Mouse (Mus musculus) MEL (cell line): Measurements from ENCODE around the gene Inpp4b.

ENCODE experiments used
- CHD2 ChIP-seq: IDR thresholded peaks from 2 replicates; pipeline ENCODE4 v1.6.1; 2011; ENCODE audit warnings: low read length, improper control_type of control experiment
- EP300 ChIP-seq, 2 experiments: IDR thresholded peaks; 2 replicates each; pipeline ENCODE4 v1.6.1; 2011; ENCODE audit warnings: improper control_type of control experiment in 2 of 2, low read length in 2 of 2, low read depth in 1 of 2, mild to moderate bottlenecking in 1 of 2
- GATA1 ChIP-seq: IDR thresholded peaks from 2 replicates; pipeline ENCODE4 v1.6.1; 2011; ENCODE audit warnings: low read depth, low read length, improper control_type of control experiment
- JUND ChIP-seq: IDR thresholded peaks from 2 replicates; pipeline ENCODE4 v1.6.1; 2011; ENCODE audit warnings: low read depth, mild to moderate bottlenecking, improper control_type of control experiment, low read length
- KAT2A ChIP-seq: conservative IDR thresholded peaks from 2 replicates; pipeline ENCODE4 v1.6.1; 2012; ENCODE audit warnings: low read depth, low read length, improper control_type of control experiment, inconsistent platforms
- MEF2A ChIP-seq: IDR thresholded peaks from 2 replicates; pipeline ENCODE4 v1.6.1; 2014; ENCODE audit warnings: low read depth, mild to moderate bottlenecking, inconsistent platforms, low read length, improper control_type of control experiment; ENCODE audit not compliant: poor library complexity, insufficient replicate concordance, severe bottlenecking; ENCODE audit errors: extremely low read depth
- NELFE ChIP-seq: IDR thresholded peaks from 2 replicates; pipeline ENCODE4 v1.6.1; 2011; ENCODE audit warnings: low read depth, low read length, improper control_type of control experiment
- POLR2A ChIP-seq, 2 experiments: IDR thresholded peaks; 2 replicates each; pipeline ENCODE4 v1.6.1; 2011 to 2012; ENCODE audit warnings: low read length in 2 of 2, mild to moderate bottlenecking in 2 of 2, control low read depth in 1 of 2, improper control_type of control experiment in 1 of 2, low read depth in 1 of 2, moderate library complexity in 1 of 2; ENCODE audit not compliant: control insufficient read depth in 1 of 2, insufficient read depth in 1 of 2, poor library complexity in 1 of 2
- POLR2AphosphoS2 ChIP-seq: IDR thresholded peaks from 2 replicates; pipeline ENCODE4 v1.6.1; 2011; ENCODE audit warnings: low read length, improper control_type of control experiment
- SMC3 ChIP-seq: IDR thresholded peaks from 2 replicates; pipeline ENCODE4 v1.6.1; 2011; ENCODE audit warnings: low read depth, low read length, improper control_type of control experiment
- TAL1 ChIP-seq: IDR thresholded peaks from 2 replicates; pipeline ENCODE4 v1.6.1; 2012; ENCODE audit warnings: mild to moderate bottlenecking, inconsistent platforms, low read length, moderate library complexity, mixed read lengths
- ZMIZ1 ChIP-seq: IDR thresholded peaks from 2 replicates; pipeline ENCODE4 v1.6.1; 2012; ENCODE audit warnings: low read depth, mild to moderate bottlenecking, inconsistent platforms, low read length, improper control_type of control experiment, moderate library complexity

GRCm38 (mm10) chr8:81614605-81615004 lies 272.2 kb downstream of the Inpp4b start:
- no peak for TF ChIP-seq CHD2
- no peak for TF ChIP-seq POLR2A (IDR thresholded peaks at IDR 0.05; ENCODE audit: control insufficient read depth in 1 of 2, insufficient read depth in 1 of 2, low read depth in 1 of 2, low read length in 2 of 2, poor library complexity in 1 of 2)
- TF ChIP-seq NELFE = no peak
- no peak for TF ChIP-seq GATA1
- no peak for TF ChIP-seq EP300 (IDR thresholded peaks at IDR 0.05; ENCODE audit: low read depth in 1 of 2, low read length in 2 of 2)
- TF ChIP-seq KAT2A = no peak
- TF ChIP-seq JUND = no peak
- no peak for TF ChIP-seq POLR2AphosphoS2
- no peak for TF ChIP-seq SMC3
- TF ChIP-seq TAL1 = no peak
- TF ChIP-seq MEF2A = no peak
- TF ChIP-seq ZMIZ1 = no peak
